Mouse (Mus musculus) cortical plate, adult 2 months (tissue): ENCODE measurements around the gene Dcdc2c.

Experiments used
- CTCF ChIP-seq: fragments of 200-500 bp; IDR thresholded peaks from 2 replicates; pipeline ENCODE4 v1.5.1; 2011; ENCODE audit warnings: mild to moderate bottlenecking, control low read depth, low read length; ENCODE audit not compliant: insufficient read depth; ENCODE audit errors: extremely low read depth
- POLR2A ChIP-seq: fragments of 200-500 bp; IDR thresholded peaks from 2 replicates; pipeline ENCODE4 v1.6.1; 2011; ENCODE audit warnings: mild to moderate bottlenecking, low read length, control low read depth; ENCODE audit not compliant: insufficient read depth; ENCODE audit errors: extremely low read depth

GRCm38 (mm10) chr12:28582423-28582822 lies 30.2 kb upstream of the Dcdc2c start, which contains the start of gene Allc:
- no peak for TF ChIP-seq POLR2A
- no peak for TF ChIP-seq CTCF
